Mouse (Mus musculus) MN1 (cell line): ENCODE data around the gene Klra8.
"Not testable (repeated sequence)": the region's sequence is repeated elsewhere in the genome, so short reads cannot be mapped to it uniquely, and the experiment has no call there.

Source experiments
- DNase-seq: peaks from one replicate; pipeline ENCODE4 v3.0.0-alpha.2; 2016; ENCODE audit warnings: low spot score

The Klra8 gene

GRCm38 (mm10) chr6:130129798-130130197, at the start of gene Klra8:
TSS of gene Klra8 (minus strand) at chr6:130129898.
- DNase-seq: not testable (repeated sequence)

- DNase-seq: no peak
Measured at GRCm38 (mm10) chr6:130110485-130110884, 19.2 kb downstream of the Klra8 start.

GRCm38 (mm10) chr6:130102743-130103142, 27.0 kb downstream of the Klra8 start:
- not testable (repeated sequence) for DNase-seq

- no peak for DNase-seq
Measured at GRCm38 (mm10) chr6:130092336-130092948, 37.3 kb downstream of the Klra8 start.

- DNase-seq: not testable (repeated sequence)
Measured at GRCm38 (mm10) chr6:130067171-130067570, 62.5 kb downstream of the Klra8 start, which contains the start of gene Klra4. TSS of gene Klra4 (minus strand) at chr6:130067271.
